Mouse (Mus musculus) frontal cortex, postnatal 36 days (tissue): ENCODE measurements at regions not wholly inside any gene's neighbourhood (a gene's known extent, or its start where the extent isn't known, plus 50 kb on each side); places are given as distances from the start of the nearest gene placed in this dataset.

Experiments
- DNase-seq, 2 experiments: peaks; one replicate each; pipeline ENCODE4 v3.0.0; 2022; ENCODE audit warnings: low spot score in 2 of 2

- DNase-seq, result no peak
These were observed 209.9 kb downstream of the Cdh11 start for GRCm38 (mm10) chr8:102575523-102575922.

- DNase-seq, result peak in 1 of 2 experiments; percentile 16
These were observed 217.7 kb downstream of the Cdh11 start for GRCm38 (mm10) chr8:102567779-102568178.

GRCm38 (mm10) chr8:102554213-102554612, 231.2 kb downstream of the Cdh11 start:
- no peak for DNase-seq

GRCm38 (mm10) chr8:102553348-102553935, 232.0 kb downstream of the Cdh11 start:
- peak; percentile 17 to 56 for DNase-seq

GRCm38 (mm10) chr8:102538886-102539285, 246.6 kb downstream of the Cdh11 start:
- DNase-seq, result no peak

- no peak for DNase-seq
These were observed 247.4 kb downstream of the Cdh11 start for GRCm38 (mm10) chr8:102538068-102538467.

- no peak for DNase-seq
These were observed 267.0 kb downstream of the Cdh11 start for GRCm38 (mm10) chr8:102518446-102518845.

- no peak for DNase-seq
These were observed 269.7 kb downstream of the Cdh11 start for GRCm38 (mm10) chr8:102515748-102516147.

- no peak for DNase-seq
These were observed 270.5 kb downstream of the Cdh11 start for GRCm38 (mm10) chr8:102514805-102515424.

- DNase-seq, result no peak
These were observed 284.7 kb downstream of the Cdh11 start for GRCm38 (mm10) chr8:102500751-102501150.

GRCm38 (mm10) chr8:102500202-102500601, 285.2 kb downstream of the Cdh11 start:
- DNase-seq, result no peak

- no peak for DNase-seq
These were observed 286.4 kb downstream of the Cdh11 start for GRCm38 (mm10) chr8:102499091-102499490.

GRCm38 (mm10) chr8:102497160-102497559, 288.3 kb downstream of the Cdh11 start:
- DNase-seq, result no peak

- no peak for DNase-seq
These were observed 288.7 kb downstream of the Cdh11 start for GRCm38 (mm10) chr8:102496698-102497097.

- DNase-seq, result no peak
These were observed 289.4 kb downstream of the Cdh11 start for GRCm38 (mm10) chr8:102496021-102496420.

GRCm38 (mm10) chr8:102491015-102491414, 294.4 kb downstream of the Cdh11 start:
- DNase-seq, result no peak

- peak in 1 of 2 experiments; percentile 36 for DNase-seq
These were observed 297.2 kb downstream of the Cdh11 start for GRCm38 (mm10) chr8:102488284-102488683.

GRCm38 (mm10) chr8:102487796-102488195, 297.6 kb downstream of the Cdh11 start:
- DNase-seq, result peak; percentile 44 to 83

- no peak for DNase-seq
These were observed 310.2 kb downstream of the Cdh11 start for GRCm38 (mm10) chr8:102475166-102475802.

- DNase-seq, result peak in 1 of 2 experiments; percentile 29
These were observed 311.2 kb downstream of the Cdh11 start for GRCm38 (mm10) chr8:102474192-102474591.

GRCm38 (mm10) chr8:102471352-102471751, 314.1 kb downstream of the Cdh11 start:
- no peak for DNase-seq

- DNase-seq, result no peak
These were observed 322.8 kb downstream of the Cdh11 start for GRCm38 (mm10) chr8:102462601-102463000.

- DNase-seq, result no peak
These were observed 342.4 kb downstream of the Cdh11 start for GRCm38 (mm10) chr8:102443006-102443405.
